Mouse (Mus musculus) embryonic facial prominence, embryonic 15.5 days (tissue): ENCODE measurements around the gene Ebpl. TPM values are rescaled to one million over a fixed set of nuclear protein-coding genes. Genes with fewer than 3 reads are reported as not detected.

Experiments
- ATAC-seq: fragments of 200-750 bp; cut with Nextera tagmentation; 2 replicates; pipeline ENCODE4 v1.8.0; 2017; ENCODE audit warnings: low read depth, moderate TSS enrichment; ENCODE audit not compliant: insufficient number of reproducible peaks, low FRiP score, low TSS enrichment
- H3K27ac ChIP-seq: fragments of 300-500 bp; sonication (generic); replicated peaks from 2 replicates; pipeline ENCODE4 v1.5.1; 2015; ENCODE audit warnings: mild to moderate bottlenecking, inconsistent platforms
- H3K27me3 ChIP-seq: fragments of 300-500 bp; sonication (generic); 2 replicates; pipeline ENCODE4 v1.6.1; 2015; ENCODE audit warnings: inconsistent platforms
- H3K36me3 ChIP-seq: fragments of 300-500 bp; sonication (generic); 2 replicates; pipeline ENCODE4 v1.6.1; 2015; ENCODE audit warnings: mild to moderate bottlenecking, inconsistent platforms
- H3K4me1 ChIP-seq: fragments of 300-500 bp; sonication (generic); 2 replicates; pipeline ENCODE4 v1.6.1; 2015; ENCODE audit warnings: inconsistent platforms
- H3K4me2 ChIP-seq: fragments of 300-500 bp; sonication (generic); replicated peaks from 2 replicates; pipeline ENCODE4 v1.6.1; 2015; ENCODE audit warnings: mild to moderate bottlenecking, inconsistent platforms
- H3K4me3 ChIP-seq: fragments of 300-500 bp; sonication (generic); replicated peaks from 2 replicates; pipeline ENCODE4 v1.5.1; 2015; ENCODE audit warnings: mild to moderate bottlenecking, inconsistent platforms
- H3K9ac ChIP-seq: fragments of 300-500 bp; sonication (generic); 2 replicates; pipeline ENCODE4 v1.6.1; 2015; ENCODE audit warnings: inconsistent platforms
- H3K9me3 ChIP-seq: fragments of 300-500 bp; sonication (generic); replicated peaks from 2 replicates; pipeline ENCODE4 v1.6.1; 2016; ENCODE audit warnings: inconsistent platforms
- WGBS: fragments of 180-500 bp; shearing (Covaris S2); methylation state at CpG from one replicate; pipeline ENCODE4 v1.1.7; 2015; 5-methylcytosine and 5-hydroxymethylcytosine counted together
- polyA plus RNA-seq: library from polyadenylated mRNA; unstranded; fragments of >200 nt; fragmentation: Nextera tagmentation; extraction: Ambion mirVana; gene quantifications from 2 replicates; pipeline ENCODE4 v1.2.1, GENCODE M21; 2015

Gene Ebpl
- polyA plus RNA-seq = 12.0 and 12.2 TPM in 2 replicates

- peaks cover 5% of the 10 kb centered on the region; the same call in 1 of the 2 replicates for H3K4me1 ChIP-seq
- peak; percentile 93 for ATAC-seq
- no peaks in the 10 kb centered on the region for H3K27me3 ChIP-seq
- peak within 1 kb of the TSS; percentile 48 for H3K9ac ChIP-seq
- H3K36me3 ChIP-seq = peaks cover 3% of the 10 kb centered on the region; the same call in 1 of the 2 replicates
- H3K27ac ChIP-seq = peak within 1 kb of the TSS; percentile 79
- H3K9me3 ChIP-seq = no peaks in the 10 kb centered on the region
- peak within 1 kb of the TSS; percentile 62 for H3K4me2 ChIP-seq
- peak within 1 kb of the TSS; percentile 74 for H3K4me3 ChIP-seq
- 1% methylated on average over 40 of the region's 40 CpGs for WGBS
Measured at GRCm38 (mm10) chr14:61360131-61360980, at the start of gene Ebpl. TSS of gene Ebpl (minus strand) at chr14:61360439.

- Histone ChIP-seq H3K4me1 (0 out of 2 replicates have a peak, but pooled peaks cover 3% of the 10 kb centered on the region), H3K9me3 (no peaks in the 10 kb centered on the region), H3K27ac (no peak overlapping the region), H3K4me2 (no peak overlapping the region), H3K4me3 (no peak overlapping the region), H3K27me3 (no peaks in the 10 kb centered on the region), H3K36me3 (no peaks in the 10 kb centered on the region), H3K9ac (no peak overlapping the region)
- WGBS = 29% methylated on average over 2 of the region's 2 CpGs
- no peak for ATAC-seq
Measured at GRCm38 (mm10) chr14:61410020-61410419, 49.8 kb upstream of the Ebpl start.

GRCm38 (mm10) chr14:61407055-61407454, 46.8 kb upstream of the Ebpl start:
- no peaks in the 10 kb centered on the region for H3K27me3 ChIP-seq
- H3K27ac ChIP-seq = no peak overlapping the region
- no peak overlapping the region for H3K9ac ChIP-seq
- H3K4me3 ChIP-seq = no peak overlapping the region
- WGBS = 88% methylated on average over 3 of the region's 3 CpGs
- H3K9me3 ChIP-seq = no peaks in the 10 kb centered on the region
- H3K4me1 ChIP-seq = no peaks in the 10 kb centered on the region
- H3K36me3 ChIP-seq = peaks cover 3% of the 10 kb centered on the region; the same call in 1 of the 2 replicates
- no peak for ATAC-seq
- no peak overlapping the region for H3K4me2 ChIP-seq

GRCm38 (mm10) chr14:61405761-61406160, 45.5 kb upstream of the Ebpl start:
- Histone ChIP-seq H3K36me3 (peaks cover 7% of the 10 kb centered on the region; the same call in 1 of the 2 replicates), H3K4me2 (no peak overlapping the region), H3K27me3 (no peaks in the 10 kb centered on the region), H3K9me3 (no peaks in the 10 kb centered on the region), H3K27ac (no peak overlapping the region), H3K4me1 (no peaks in the 10 kb centered on the region), H3K9ac (no peak overlapping the region), H3K4me3 (no peak overlapping the region)
- ATAC-seq = no peak

GRCm38 (mm10) chr14:61404941-61405340, 44.7 kb upstream of the Ebpl start:
- WGBS = 60% methylated on average over 3 of the region's 3 CpGs
- no peaks in the 10 kb centered on the region for H3K27me3 ChIP-seq
- peaks cover 9% of the 10 kb centered on the region for H3K36me3 ChIP-seq
- H3K27ac ChIP-seq = no peak overlapping the region
- no peak overlapping the region for H3K4me3 ChIP-seq
- no peak overlapping the region for H3K9ac ChIP-seq
- H3K4me2 ChIP-seq = no peak overlapping the region
- no peak for ATAC-seq
- H3K9me3 ChIP-seq = no peaks in the 10 kb centered on the region
- H3K4me1 ChIP-seq = no peaks in the 10 kb centered on the region

- Histone ChIP-seq H3K9me3 (no peaks in the 10 kb centered on the region), H3K4me2 (no peak overlapping the region), H3K27ac (no peak overlapping the region), H3K4me1 (no peaks in the 10 kb centered on the region), H3K4me3 (no peak overlapping the region), H3K36me3 (peaks cover 14% of the 10 kb centered on the region; the same call in 1 of the 2 replicates), H3K27me3 (no peaks in the 10 kb centered on the region), H3K9ac (no peak overlapping the region)
- ATAC-seq = no peak
- 86% methylated on average over 6 of the region's 6 CpGs for WGBS
Measured at GRCm38 (mm10) chr14:61394745-61395144, 34.5 kb upstream of the Ebpl start.

- no peaks in the 10 kb centered on the region for H3K27me3 ChIP-seq
- ATAC-seq = no peak
- no peak overlapping the region for H3K4me2 ChIP-seq
- H3K9ac ChIP-seq = no peak overlapping the region
- H3K4me1 ChIP-seq = no peaks in the 10 kb centered on the region
- peaks cover 15% of the 10 kb centered on the region; the same call in 1 of the 2 replicates for H3K36me3 ChIP-seq
- no peaks in the 10 kb centered on the region for H3K9me3 ChIP-seq
- WGBS = 86% methylated on average over 3 of the region's 3 CpGs
- no peak overlapping the region for H3K4me3 ChIP-seq
- no peak overlapping the region for H3K27ac ChIP-seq
Measured at GRCm38 (mm10) chr14:61390586-61390985, 30.3 kb upstream of the Ebpl start.

- no peaks in the 10 kb centered on the region for H3K27me3 ChIP-seq
- H3K4me2 ChIP-seq = no peak overlapping the region
- H3K9ac ChIP-seq = no peak overlapping the region
- no peak overlapping the region for H3K27ac ChIP-seq
- no peaks in the 10 kb centered on the region for H3K9me3 ChIP-seq
- no peak overlapping the region for H3K4me3 ChIP-seq
- 90% methylated on average over 2 of the region's 2 CpGs for WGBS
- no peak for ATAC-seq
- peaks cover 28% of the 10 kb centered on the region for H3K36me3 ChIP-seq
- no peaks in the 10 kb centered on the region for H3K4me1 ChIP-seq
Measured at GRCm38 (mm10) chr14:61367290-61367689, 7.1 kb upstream of the Ebpl start.

GRCm38 (mm10) chr14:61364656-61365055, 4.4 kb upstream of the Ebpl start:
- H3K27me3 ChIP-seq = no peaks in the 10 kb centered on the region
- H3K4me1 ChIP-seq = peaks cover 5% of the 10 kb centered on the region; the same call in 1 of the 2 replicates
- no peak overlapping the region for H3K4me2 ChIP-seq
- no peak overlapping the region for H3K9ac ChIP-seq
- no peak overlapping the region for H3K27ac ChIP-seq
- peaks cover 15% of the 10 kb centered on the region; the same call in 1 of the 2 replicates for H3K36me3 ChIP-seq
- no peaks in the 10 kb centered on the region for H3K9me3 ChIP-seq
- no peak for ATAC-seq
- WGBS = 66% methylated on average over 3 of the region's 3 CpGs
- H3K4me3 ChIP-seq = no peak overlapping the region

- H3K9me3 ChIP-seq = no peaks in the 10 kb centered on the region
- H3K9ac ChIP-seq = no peak overlapping the region
- no peak overlapping the region for H3K4me2 ChIP-seq
- no peak overlapping the region for H3K27ac ChIP-seq
- ATAC-seq = no peak
- no peak overlapping the region for H3K4me3 ChIP-seq
- peaks cover 5% of the 10 kb centered on the region; the same call in 1 of the 2 replicates for H3K4me1 ChIP-seq
- peaks cover 12% of the 10 kb centered on the region; the same call in 1 of the 2 replicates for H3K36me3 ChIP-seq
- 97% methylated on average over 2 of the region's 2 CpGs for WGBS
- no peaks in the 10 kb centered on the region for H3K27me3 ChIP-seq
Measured at GRCm38 (mm10) chr14:61363734-61364133, 3.5 kb upstream of the Ebpl start.

- Histone ChIP-seq H3K36me3 (peaks cover 12% of the 10 kb centered on the region; the same call in 1 of the 2 replicates), H3K27ac (no peak overlapping the region), H3K4me1 (peaks cover 5% of the 10 kb centered on the region; the same call in 1 of the 2 replicates), H3K4me2 (no peak overlapping the region), H3K4me3 (no peak overlapping the region), H3K27me3 (no peaks in the 10 kb centered on the region), H3K9me3 (no peaks in the 10 kb centered on the region), H3K9ac (no peak overlapping the region)
- ATAC-seq = no peak
- 91% methylated on average over 2 of the region's 2 CpGs for WGBS
Measured at GRCm38 (mm10) chr14:61362268-61362667, 2.0 kb upstream of the Ebpl start.
